Mouse (Mus musculus): Measurements from ENCODE around the gene Acad10.

The Acad10 gene

DNA sequence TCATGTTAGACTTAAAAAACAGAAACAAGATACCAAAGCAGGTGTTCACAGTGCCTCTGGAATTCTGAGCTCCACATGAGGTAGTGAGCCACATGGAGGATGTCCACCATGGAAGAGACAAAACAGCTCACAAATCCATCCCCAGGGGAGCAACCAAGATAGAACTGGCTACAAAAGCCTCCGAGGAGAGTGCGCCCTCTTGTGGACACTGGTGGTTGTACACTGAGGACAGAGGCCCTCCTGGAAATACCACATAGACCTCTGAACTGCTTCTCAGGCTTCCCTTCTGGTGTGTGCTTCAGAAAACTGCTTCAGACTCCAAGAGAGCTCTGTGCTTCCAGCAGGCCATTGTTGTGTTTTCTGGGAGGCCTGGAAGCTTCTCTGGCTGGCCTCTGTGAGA lies 54.2 kb downstream of the Acad10 start:
- no peak for TF ChIP-seq GATA4 (IDR thresholded peaks at IDR 0.05; ENCODE audit: insufficient replicate concordance, low read length)

DNA sequence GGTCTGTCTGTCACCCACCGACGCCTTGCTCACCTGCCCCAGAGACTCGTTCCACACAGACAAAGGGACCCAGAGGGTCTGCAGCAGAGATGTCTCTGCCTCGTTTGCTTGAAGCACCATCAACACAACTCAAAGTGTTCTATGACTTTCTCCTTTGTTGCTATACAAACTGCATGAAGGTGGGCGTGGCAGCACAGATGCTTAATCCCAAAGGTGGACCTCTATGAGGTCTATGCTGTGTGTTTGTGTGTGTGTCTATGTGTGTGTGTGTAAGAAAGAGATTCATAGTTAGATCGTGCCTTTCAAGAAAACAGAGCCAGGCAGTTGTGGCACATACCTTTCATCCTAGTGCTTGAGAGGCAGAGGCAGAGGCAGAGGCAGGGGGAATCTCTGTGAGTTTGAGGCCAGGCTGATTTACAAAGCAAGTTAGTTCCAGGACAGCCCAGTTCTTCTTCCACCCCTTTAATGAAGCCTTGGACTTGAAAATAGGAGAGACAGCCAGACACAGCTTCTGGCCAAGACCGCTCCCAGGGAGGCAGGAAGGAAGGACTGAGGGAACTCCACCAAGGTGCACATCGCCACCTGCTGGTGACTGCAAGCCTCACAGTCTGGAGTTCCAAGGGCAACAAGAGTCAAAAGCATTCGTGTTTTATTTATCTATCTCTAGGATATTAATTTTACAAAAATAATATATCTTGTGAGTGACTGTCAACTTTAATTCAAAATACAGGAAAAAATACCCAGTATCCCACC lies 58.6 kb downstream of the Acad10 start:
- TF ChIP-seq GATA4 (IDR thresholded peaks at IDR 0.05; ENCODE audit: insufficient replicate concordance, low read length), result no peak

DNA sequence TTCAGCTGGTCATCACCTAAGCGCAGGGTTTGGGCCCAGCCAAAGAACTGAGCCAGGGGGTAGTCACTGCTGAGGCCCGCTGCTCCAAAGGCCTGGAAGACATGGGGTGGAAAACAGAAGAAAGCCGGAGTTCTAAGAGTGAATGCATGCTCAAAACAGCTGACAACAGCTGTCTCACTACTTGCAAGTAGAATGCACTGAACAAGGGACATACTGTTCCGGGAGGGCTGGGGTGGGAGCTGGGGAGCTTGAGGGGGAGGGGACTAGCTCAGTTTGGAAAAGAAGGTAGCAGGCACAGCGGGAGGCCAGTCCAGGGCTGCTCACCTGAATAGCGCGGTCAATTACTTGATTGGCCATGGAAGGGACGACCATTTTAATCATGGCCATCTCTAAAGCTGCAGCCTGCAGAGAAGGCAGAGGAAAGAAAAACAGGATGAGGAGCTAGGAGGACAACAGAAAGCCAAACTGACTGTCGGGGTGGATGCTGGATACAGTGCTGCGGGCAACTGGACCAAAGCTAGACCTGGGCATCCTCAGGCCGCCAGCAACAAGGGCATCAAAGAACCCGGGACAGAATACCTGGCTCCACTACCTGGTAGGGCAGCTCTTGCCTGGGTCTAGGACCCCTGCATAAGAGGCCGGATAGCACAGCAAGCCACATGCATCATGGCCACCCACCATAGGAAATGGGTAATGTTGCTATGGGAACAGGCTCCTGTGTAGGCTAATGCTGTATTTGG lies 61.3 kb downstream of the Acad10 start:
- TF ChIP-seq GATA4 (IDR thresholded peaks at IDR 0.05; ENCODE audit: insufficient replicate concordance, low read length), result no peak

DNA sequence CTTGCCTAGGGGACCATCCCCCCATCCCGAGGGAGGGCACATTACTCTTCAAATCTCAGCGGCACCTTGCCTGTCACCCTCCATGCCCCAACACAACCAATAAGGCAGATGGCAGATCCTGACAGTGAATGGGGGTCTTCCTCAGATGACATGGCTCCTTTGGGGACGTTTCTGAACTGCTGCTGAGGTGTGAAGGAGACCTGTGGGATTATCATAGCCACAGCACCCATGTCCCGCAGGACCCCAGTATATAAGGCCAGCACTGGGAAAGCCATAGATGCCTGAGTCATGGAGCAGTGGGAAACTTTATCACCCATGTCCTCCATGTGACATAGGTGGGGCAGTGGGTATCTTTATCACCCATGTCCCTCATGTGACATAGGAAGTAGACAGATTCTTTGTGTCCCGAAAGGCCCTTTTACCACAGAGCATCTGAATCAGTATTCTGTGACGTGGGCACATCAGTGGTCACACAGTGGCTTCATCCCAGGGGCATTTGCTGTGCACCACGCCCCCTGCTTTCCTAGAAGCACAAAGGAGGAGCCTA lies 62.2 kb downstream of the Acad10 start:
- TF ChIP-seq GATA4 (IDR thresholded peaks at IDR 0.05; ENCODE audit: insufficient replicate concordance, low read length), result no peak

DNA sequence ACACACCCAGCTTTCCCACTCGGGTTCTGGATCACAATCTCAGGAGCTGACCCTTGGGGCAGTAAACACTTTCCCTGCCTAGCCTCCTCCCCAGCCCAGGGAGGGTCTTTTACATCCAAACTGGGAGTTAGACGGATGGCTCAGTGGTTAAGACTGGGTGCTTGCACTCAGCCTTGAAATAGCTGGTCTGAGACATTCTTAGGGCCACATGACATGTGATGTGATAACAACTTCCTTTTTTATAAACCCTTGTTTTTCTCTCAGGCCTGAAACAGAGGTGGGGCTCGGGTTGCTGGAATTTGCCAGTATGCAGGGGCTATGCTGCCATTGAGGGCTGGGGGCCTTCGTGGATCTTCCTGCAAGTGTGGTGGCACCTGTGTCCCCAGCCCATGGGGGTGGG lies 63.0 kb downstream of the Acad10 start:
- TF ChIP-seq GATA4 (IDR thresholded peaks at IDR 0.05; ENCODE audit: insufficient replicate concordance, low read length), result no peak

DNA sequence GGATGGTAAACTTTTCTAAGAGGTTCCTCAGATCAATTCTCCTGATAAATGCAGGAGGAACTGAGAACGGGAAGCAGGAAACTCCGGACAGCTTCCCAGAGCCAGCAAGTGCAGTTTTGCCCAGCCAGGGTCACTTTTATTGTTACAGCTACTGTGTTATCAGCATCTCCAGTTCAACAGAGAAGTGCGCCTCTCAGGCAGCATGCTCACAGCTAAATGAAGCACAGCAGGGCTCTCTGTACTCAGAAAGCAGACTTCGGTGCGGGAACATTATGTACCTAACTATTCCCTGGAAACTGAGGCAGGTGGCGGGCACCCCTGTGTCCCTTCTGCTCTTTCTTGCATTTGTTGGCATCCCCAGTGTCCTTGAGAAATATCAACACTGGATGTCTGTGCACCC lies 64.1 kb downstream of the Acad10 start:
- TF ChIP-seq GATA4 (IDR thresholded peaks at IDR 0.05; ENCODE audit: insufficient replicate concordance, low read length), result peak; percentile 80; the same call in 1 of the 2 replicates

DNA sequence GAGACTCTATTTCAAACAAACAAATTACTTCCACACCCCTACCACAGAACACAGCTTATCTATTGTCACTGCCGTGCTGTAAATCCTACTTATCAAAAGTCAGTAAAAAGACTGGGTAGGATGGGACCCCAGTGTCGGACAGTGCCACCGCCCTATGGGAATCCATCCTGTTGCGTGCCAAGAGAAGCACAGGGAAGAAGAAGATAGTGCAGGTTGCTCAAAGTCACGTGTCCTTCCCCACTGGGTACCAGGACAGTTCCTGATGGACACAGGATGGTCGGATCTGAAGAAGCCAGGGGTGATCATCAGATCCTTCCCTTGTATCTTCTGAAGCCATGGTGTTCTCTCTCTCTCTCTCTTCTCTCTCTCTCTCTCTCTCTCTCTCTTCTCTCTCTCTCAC lies 64.6 kb downstream of the Acad10 start:
- no peak for TF ChIP-seq GATA4 (IDR thresholded peaks at IDR 0.05; ENCODE audit: insufficient replicate concordance, low read length)

DNA sequence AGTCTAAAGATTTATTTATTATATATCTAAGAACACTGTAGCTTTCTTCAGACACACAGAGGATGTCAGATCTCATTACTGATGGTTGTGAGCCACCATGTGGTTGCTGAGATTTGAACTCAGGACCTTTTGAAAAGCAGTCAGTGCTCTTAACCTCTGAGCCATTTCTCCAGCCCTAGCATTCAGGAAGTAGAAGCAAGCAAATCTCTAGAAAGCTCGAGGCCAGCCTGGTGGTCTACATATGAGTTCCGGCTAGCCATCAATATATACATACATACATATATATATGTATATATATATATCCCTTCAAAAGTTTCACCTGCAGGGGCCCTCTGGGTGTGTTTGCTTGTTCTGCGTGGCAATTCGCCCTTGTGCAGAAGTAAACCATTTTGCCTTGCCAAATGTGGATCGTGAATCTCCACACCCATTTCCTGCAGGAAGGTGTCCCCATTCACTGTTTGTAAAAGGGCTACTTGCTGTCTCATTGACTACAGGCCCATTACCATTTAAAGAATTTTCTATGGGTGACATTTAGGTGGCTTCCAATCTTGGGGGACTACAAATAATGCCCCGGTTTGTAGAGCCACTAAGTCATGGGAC lies 65.5 kb downstream of the Acad10 start:
- no peak for TF ChIP-seq GATA4 (IDR thresholded peaks at IDR 0.05; ENCODE audit: insufficient replicate concordance, low read length)

DNA sequence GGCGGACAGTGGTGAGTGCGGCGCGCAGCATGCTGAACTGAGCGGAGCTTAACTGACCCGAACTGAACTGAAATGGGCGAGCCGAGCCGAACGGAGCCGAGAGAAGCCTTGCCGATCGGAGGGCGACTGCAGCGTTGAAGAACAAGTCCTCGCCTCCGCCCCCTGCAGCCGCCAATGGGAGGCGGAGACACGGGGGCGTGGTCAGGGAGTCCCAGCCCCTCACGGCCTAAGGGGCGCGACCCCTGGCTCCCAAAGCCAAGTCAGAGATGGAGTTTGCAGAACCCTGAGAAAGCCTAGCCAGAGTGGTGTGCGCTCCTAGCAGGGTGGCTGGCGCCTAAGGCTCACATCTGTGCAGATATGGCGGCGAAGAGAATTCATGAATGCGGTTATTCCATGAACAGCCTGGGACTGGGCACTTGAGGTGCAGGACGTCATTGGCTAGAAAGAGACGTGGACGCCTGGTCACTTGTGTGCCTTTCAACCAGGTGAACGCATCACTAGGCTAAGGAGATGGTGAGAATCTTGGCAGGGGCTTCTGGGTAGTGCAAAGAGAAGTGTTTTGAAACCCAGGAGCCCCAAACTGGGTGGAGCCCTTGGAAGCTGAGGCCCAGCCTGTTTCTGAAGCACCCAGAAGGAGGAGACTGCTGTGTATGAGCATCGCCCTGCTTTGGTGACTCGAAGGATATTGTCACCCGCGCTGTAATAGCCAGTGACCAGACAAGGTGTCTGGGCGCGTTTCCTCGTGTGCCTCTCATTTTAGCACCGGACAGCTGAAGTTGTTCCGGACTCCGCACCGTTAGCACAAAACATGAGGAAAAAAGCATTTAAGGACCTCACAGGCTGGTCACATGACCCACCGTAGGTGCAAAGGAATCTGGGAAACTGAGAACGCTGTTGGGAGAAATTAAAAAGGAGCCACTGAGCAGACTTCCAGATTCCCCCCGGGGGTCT lies 66.6 kb downstream of the Acad10 start, which contains the start of gene Aldh2:
TSS of gene Aldh2 (minus strand) at position 374 of the 951 bp plus-strand sequence.
- peak; percentile 42; the same call in 1 of the 2 replicates for TF ChIP-seq GATA4 (IDR thresholded peaks at IDR 0.05; ENCODE audit: insufficient replicate concordance, low read length)

DNA sequence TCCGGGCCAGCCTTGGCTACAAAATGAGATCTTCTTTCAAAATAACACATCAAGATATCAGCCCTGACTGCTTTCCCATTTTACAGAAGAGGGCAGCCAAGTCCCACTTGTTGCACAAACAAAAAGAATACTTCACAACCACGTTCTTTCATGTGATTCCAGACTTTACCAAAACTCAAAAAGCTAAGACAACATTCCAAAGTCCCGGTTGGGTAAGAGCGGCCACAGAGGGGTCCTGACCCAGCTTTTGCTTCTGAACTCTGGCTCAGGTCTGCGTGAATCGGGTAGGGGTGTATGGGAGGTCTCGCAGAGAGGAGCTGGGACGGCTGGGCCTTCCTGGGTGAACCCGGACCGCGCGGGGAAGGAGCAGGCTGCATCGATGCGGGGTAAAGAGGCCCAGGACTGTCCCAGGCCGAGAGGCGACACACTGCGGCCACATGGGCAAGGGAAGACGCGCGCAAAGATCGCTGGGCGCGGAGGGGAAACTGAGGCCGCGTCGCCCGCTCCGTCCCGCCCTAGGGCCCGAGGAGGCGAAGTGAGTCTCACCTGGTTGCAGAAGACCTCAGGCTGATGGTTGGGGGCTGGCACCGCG lies 67.4 kb downstream of the Acad10 start:
- peak; percentile 48; the same call in 1 of the 2 replicates for TF ChIP-seq GATA4 (IDR thresholded peaks at IDR 0.05; ENCODE audit: insufficient replicate concordance, low read length)

DNA sequence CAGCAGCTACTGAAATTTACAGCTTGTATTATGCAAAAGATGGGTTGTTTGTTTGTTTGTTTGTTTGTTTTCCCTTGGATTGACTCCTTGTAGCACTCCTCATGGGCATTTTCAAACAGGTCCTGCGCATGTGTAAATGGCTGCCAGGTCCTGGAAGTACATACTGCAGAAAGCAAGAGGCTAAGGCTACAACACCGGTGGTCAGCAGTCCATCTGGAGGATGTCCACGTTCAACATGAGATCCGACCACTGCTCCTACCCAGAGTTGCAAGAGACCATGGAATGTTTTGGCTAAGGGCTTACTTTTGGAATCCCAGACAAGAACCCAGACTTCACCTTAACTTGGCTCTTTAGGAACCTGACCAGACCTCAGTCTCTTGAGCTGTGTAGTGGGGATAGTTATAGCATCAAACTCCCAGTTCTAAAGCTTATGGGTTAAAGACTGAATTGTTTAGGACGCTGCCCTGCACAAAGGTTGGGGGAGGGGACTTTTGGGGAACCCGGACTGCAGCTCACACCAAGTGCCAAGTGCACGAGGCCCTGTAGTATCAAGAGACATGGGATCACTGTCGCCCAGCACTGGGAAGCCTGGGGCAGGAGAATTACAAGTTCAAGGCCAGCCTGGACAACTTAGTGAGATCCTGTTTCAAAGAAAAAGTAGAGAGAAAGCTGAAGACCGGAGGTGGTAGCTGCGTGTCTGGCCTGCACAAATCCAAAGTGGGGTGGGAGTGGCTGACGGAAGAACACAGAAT lies 68.1 kb downstream of the Acad10 start:
- TF ChIP-seq GATA4 (IDR thresholded peaks at IDR 0.05; ENCODE audit: insufficient replicate concordance, low read length), result no peak

DNA sequence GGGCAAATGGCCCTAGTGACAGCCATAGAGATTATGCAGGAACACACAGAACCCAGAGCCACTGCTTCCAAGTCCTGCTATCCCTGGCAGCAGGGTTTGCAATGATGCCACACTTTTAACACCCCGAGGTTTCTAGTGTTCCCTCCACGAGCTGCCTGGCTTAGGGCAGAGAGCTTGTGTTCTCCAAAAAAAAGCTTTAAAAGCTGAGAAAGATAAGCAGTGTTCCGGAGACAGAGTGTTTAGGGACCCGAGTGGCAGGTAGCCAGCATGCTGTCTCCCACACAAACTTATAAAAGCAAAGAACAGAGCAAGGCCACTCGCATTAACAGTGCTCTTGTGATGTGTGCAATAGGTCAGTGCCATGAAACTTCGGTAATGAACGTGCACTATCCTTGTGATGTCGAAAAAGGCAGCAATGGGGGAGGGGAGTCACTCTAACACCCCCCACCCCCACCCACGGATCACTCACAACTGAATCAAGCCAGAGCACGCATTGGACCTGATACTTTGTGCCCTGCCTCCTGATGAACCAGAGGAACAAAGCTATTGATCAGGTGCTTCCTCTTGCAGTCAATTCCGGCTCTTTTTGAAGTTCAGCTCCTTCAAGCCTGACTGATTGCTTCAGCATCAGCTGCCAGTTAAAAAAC lies 68.8 kb downstream of the Acad10 start:
- TF ChIP-seq GATA4 (IDR thresholded peaks at IDR 0.05; ENCODE audit: insufficient replicate concordance, low read length), result no peak; the same call in 1 of the 2 replicates

DNA sequence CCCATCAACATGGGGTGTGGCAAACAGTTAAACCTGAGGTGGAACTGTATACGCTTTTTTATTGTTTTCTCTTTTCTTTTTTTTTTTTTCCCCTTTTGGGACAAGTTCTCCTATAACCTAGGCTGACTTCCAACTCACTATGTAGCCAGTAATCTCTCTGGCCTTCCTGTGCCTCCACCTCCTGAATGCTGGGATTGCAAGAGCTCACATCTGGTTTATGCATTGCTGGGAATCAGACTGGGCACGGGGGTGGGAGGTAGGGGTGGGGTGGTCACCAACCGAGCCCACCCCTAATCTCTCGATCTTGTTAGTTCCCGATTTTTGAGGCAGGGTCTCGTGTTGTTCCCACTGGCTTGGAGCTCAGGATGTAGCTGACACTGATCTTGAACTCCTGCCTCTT lies 70.4 kb downstream of the Acad10 start:
- TF ChIP-seq GATA4 (IDR thresholded peaks at IDR 0.05; ENCODE audit: insufficient replicate concordance, low read length), result no peak
